Mouse (Mus musculus): ENCODE data around the gene Mfap3l. TPM values are rescaled to one million over a fixed set of nuclear protein-coding genes. Genes with fewer than 3 reads are reported as not detected.

Mfap3l gene
- polyA plus RNA-seq, 1 experiment from 2014 or later: 2.6 TPM

DNA sequence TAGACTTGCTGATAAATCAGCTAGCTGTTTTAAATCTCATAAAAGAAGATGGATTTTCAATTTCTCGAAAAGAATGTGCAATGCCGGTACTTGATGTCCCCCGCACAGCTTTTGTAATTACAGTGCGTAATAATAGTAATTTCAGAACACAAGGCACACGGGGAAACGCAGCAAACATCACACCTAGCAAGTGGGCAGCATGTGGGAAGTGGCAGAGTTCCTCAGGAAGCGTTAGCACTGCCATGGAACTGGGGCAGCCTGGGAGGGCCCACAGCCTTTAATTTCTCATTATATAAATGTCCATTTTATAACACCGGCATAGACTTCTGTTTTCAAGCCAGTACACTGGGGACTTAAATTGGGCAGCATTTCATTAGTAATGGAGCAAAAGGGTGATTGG is 27.1 kb downstream of the Mfap3l start:
- no peak overlapping the region for H3K27ac ChIP-seq (ENCODE audit: low read depth)
- no peak overlapping the region for H3K4me2 ChIP-seq (ENCODE audit: low read length)
- no peak overlapping the region for H3K9ac ChIP-seq (ENCODE audit: low read length)
- ATAC-seq (replicated peaks; ENCODE audit: low FRiP score, low TSS enrichment, low read depth): no peak
- no peaks in the 10 kb centered on the region for H3K27me3 ChIP-seq (replicated peaks; ENCODE audit: control insufficient read depth, insufficient read depth, low read length)
- H3K4me1 ChIP-seq (replicated peaks; ENCODE audit: control insufficient read depth, insufficient read depth, low read length): no peaks in the 10 kb centered on the region
- no peak overlapping the region for H3K4me3 ChIP-seq (ENCODE audit: low read depth, low read length)
- DNase-seq (ENCODE audit: low spot score): no peak
- H3K36me3 ChIP-seq (ENCODE audit: control insufficient read depth, insufficient read depth, low read length): no peaks in the 10 kb centered on the region
- H3K9me3 ChIP-seq (ENCODE audit: control insufficient read depth, low read length): no peaks in the 10 kb centered on the region
- WGBS: 92% methylated on average over 8 of the region's 8 CpGs

DNA sequence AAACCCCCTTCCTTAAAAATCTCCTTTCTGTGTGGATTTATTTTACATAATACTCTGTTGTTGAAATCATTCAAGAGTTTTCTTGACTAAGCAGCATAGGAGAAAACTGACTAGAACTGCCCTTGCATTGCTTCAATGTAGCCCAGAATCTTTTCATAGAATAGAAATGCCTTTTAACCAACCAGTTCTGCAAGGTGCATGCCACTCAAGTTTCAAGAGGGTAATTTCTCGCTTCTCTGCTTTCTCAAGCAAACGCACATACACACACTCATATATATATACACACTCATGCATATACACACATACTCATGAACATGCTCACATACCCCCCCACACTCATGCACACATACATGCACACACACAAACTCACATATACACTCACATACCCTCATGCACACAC is 28.6 kb downstream of the Mfap3l start:
- Histone ChIP-seq H3K4me3 (ENCODE audit: low read depth, low read length) (no peak overlapping the region), H3K9me3 (ENCODE audit: control insufficient read depth, low read length) (no peaks in the 10 kb centered on the region), H3K27me3 (replicated peaks; ENCODE audit: control insufficient read depth, insufficient read depth, low read length) (no peaks in the 10 kb centered on the region), H3K27ac (ENCODE audit: low read depth) (no peak overlapping the region), H3K36me3 (ENCODE audit: control insufficient read depth, insufficient read depth, low read length) (no peaks in the 10 kb centered on the region), H3K4me2 (ENCODE audit: low read length) (no peak overlapping the region), H3K9ac (ENCODE audit: low read length) (no peak overlapping the region), H3K4me1 (replicated peaks; ENCODE audit: control insufficient read depth, insufficient read depth, low read length) (no peaks in the 10 kb centered on the region)
- no peak for DNase-seq (ENCODE audit: low spot score)
- WGBS: 93% methylated on average over 2 of the region's 2 CpGs
- no peak for ATAC-seq (replicated peaks; ENCODE audit: low FRiP score, low TSS enrichment, low read depth)

DNA sequence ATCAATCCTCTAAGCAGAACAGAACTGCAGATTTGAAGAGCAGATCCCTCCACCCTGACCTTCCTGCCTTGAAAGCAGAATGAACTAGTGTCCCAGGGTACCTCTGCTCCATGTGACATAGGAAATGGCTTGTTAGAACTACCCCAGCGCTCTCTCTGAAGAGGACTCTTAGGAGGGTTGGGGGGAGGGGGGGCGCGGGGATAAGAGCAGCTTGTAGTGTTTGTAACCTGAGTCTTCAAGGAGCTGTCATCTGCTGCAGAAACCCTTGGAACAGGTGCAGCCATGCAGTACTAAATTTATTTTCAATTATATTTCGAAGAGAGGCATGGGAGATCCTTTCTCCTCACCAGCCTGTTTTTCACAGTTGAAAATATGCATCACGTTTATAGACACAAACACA is 30.9 kb downstream of the Mfap3l start:
- Histone ChIP-seq H3K9ac (ENCODE audit: low read length) (no peak overlapping the region), H3K9me3 (ENCODE audit: control insufficient read depth, low read length) (no peaks in the 10 kb centered on the region), H3K4me1 (replicated peaks; ENCODE audit: control insufficient read depth, insufficient read depth, low read length) (no peaks in the 10 kb centered on the region), H3K4me2 (ENCODE audit: low read length) (no peak overlapping the region), H3K36me3 (ENCODE audit: control insufficient read depth, insufficient read depth, low read length) (no peaks in the 10 kb centered on the region), H3K27ac (ENCODE audit: low read depth) (no peak overlapping the region), H3K4me3 (ENCODE audit: low read depth, low read length) (no peak overlapping the region), H3K27me3 (replicated peaks; ENCODE audit: control insufficient read depth, insufficient read depth, low read length) (no peaks in the 10 kb centered on the region)
- ATAC-seq (replicated peaks; ENCODE audit: low FRiP score, low TSS enrichment, low read depth): no peak
- no peak for DNase-seq (ENCODE audit: low spot score)
- WGBS: 72% methylated on average over 5 of the region's 5 CpGs

DNA sequence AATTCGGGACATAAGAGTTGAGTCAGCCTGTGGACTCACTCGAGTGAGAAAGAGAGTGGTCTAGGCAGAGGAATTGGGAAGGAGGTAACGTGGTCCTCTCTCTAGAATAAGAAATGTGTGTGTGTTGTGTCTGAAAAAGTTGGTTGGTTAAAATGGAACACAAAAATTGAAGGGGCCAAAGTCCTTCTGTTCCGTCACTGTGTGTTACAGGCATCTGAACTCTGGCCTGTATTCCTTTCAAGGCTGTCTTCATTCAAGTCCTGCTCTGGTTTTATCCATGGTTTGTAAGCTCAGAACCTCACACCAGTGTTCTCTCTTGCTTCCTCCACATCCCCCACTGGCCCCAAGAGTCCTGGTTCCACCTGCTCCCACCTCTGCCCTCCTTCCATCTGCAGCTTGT is 33.2 kb downstream of the Mfap3l start:
- Histone ChIP-seq H3K4me3 (ENCODE audit: low read depth, low read length) (no peak overlapping the region), H3K4me2 (ENCODE audit: low read length) (no peak overlapping the region), H3K27me3 (replicated peaks; ENCODE audit: control insufficient read depth, insufficient read depth, low read length) (no peaks in the 10 kb centered on the region), H3K36me3 (ENCODE audit: control insufficient read depth, insufficient read depth, low read length) (no peaks in the 10 kb centered on the region), H3K4me1 (replicated peaks; ENCODE audit: control insufficient read depth, insufficient read depth, low read length) (no peaks in the 10 kb centered on the region), H3K27ac (ENCODE audit: low read depth) (no peak overlapping the region), H3K9ac (ENCODE audit: low read length) (no peak overlapping the region), H3K9me3 (ENCODE audit: control insufficient read depth, low read length) (no peaks in the 10 kb centered on the region)
- DNase-seq (ENCODE audit: low spot score) (no peak), ATAC-seq (replicated peaks; ENCODE audit: low FRiP score, low TSS enrichment, low read depth) (no peak)
- WGBS: 82% methylated on average over 4 of the region's 4 CpGs

DNA sequence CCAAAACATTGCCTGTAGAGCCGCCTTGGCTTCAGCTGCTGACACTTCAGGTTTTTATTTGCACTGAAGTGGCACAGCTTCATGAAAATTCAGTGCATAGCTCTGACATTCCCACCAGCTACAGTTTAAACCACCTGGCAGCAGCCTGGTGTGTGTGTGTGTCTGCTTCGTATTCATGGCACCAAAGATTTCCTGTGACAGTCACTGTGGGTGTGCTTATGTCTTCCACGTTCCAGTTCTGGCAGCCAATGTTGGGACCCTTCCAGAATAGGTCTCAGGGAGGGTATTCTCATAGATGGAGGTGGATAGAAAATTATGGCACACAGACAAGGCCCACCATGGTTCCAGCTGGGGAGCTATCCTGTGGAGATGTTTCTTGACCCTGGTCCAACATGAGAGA is 34.2 kb downstream of the Mfap3l start:
- no peak overlapping the region for H3K4me3 ChIP-seq (ENCODE audit: low read depth, low read length)
- no peak overlapping the region for H3K4me2 ChIP-seq (ENCODE audit: low read length)
- H3K4me1 ChIP-seq (replicated peaks; ENCODE audit: control insufficient read depth, insufficient read depth, low read length): no peaks in the 10 kb centered on the region
- H3K36me3 ChIP-seq (ENCODE audit: control insufficient read depth, insufficient read depth, low read length): no peaks in the 10 kb centered on the region
- H3K27ac ChIP-seq (ENCODE audit: low read depth): no peak overlapping the region
- ATAC-seq (replicated peaks; ENCODE audit: low FRiP score, low TSS enrichment, low read depth) (no peak), DNase-seq (ENCODE audit: low spot score) (no peak)
- H3K9me3 ChIP-seq (ENCODE audit: control insufficient read depth, low read length): no peaks in the 10 kb centered on the region
- H3K27me3 ChIP-seq (replicated peaks; ENCODE audit: control insufficient read depth, insufficient read depth, low read length): no peaks in the 10 kb centered on the region
- WGBS: 72% methylated on average over 3 of the region's 3 CpGs
- H3K9ac ChIP-seq (ENCODE audit: low read length): no peak overlapping the region

DNA sequence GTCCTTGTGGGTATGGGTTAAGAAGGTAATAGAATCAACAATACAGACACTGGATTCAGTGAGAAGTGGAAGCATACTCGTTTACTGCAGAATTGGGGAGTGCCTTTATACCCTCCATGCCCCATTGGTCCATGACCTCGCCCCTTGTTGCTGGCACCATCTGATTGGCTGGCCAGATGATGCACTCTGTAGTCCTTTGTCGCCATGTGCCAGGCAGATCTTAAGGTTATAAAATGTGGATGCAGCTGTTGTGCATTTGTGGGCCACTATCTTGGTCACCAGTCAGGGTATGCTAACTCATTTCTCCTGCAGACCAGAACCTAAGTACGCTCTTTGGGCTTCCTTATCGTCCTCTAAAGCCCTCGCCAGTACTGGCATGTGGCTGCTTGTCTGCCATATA is 46.0 kb downstream of the Mfap3l start:
- H3K27ac ChIP-seq (ENCODE audit: low read depth): no peak overlapping the region
- H3K27me3 ChIP-seq (replicated peaks; ENCODE audit: control insufficient read depth, insufficient read depth, low read length): no peaks in the 10 kb centered on the region
- DNase-seq (ENCODE audit: low spot score) (no peak), ATAC-seq (replicated peaks; ENCODE audit: low FRiP score, low TSS enrichment, low read depth) (no peak)
- 85% methylated on average over 6 of the region's 6 CpGs for WGBS
- no peaks in the 10 kb centered on the region for H3K9me3 ChIP-seq (ENCODE audit: control insufficient read depth, low read length)
- no peak overlapping the region for H3K4me3 ChIP-seq (ENCODE audit: low read depth, low read length)
- no peak overlapping the region for H3K9ac ChIP-seq (ENCODE audit: low read length)
- H3K36me3 ChIP-seq (ENCODE audit: control insufficient read depth, insufficient read depth, low read length): no peaks in the 10 kb centered on the region
- H3K4me2 ChIP-seq (ENCODE audit: low read length): no peak overlapping the region
- no peaks in the 10 kb centered on the region for H3K4me1 ChIP-seq (replicated peaks; ENCODE audit: control insufficient read depth, insufficient read depth, low read length)

DNA sequence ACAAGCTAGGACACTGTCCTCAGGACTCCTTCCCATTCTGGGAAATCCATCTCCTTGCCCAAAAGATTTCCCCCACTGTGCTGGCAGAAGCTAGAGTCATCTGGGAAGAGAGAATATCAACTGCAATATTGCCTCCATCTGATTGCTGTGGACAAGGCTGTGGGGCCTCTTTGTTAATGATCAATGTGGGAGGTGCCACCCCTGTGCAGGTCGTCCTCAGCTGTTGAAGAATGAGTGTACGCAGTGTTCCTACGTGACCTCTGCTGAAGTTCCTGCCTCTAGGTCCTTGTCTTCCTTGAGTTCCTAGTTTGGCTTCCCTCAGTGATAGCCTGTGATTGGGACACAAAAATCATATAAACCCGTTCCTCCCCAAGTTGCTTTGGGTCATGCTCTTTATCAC is 49.2 kb downstream of the Mfap3l start:
- 75% methylated on average over 4 of the region's 4 CpGs for WGBS
- no peaks in the 10 kb centered on the region for H3K4me1 ChIP-seq (replicated peaks; ENCODE audit: control insufficient read depth, insufficient read depth, low read length)
- no peaks in the 10 kb centered on the region for H3K27me3 ChIP-seq (replicated peaks; ENCODE audit: control insufficient read depth, insufficient read depth, low read length)
- ATAC-seq (replicated peaks; ENCODE audit: low FRiP score, low TSS enrichment, low read depth): no peak
- no peak overlapping the region for H3K9ac ChIP-seq (ENCODE audit: low read length)
- DNase-seq (ENCODE audit: low spot score): no peak
- no peaks in the 10 kb centered on the region for H3K36me3 ChIP-seq (ENCODE audit: control insufficient read depth, insufficient read depth, low read length)
- H3K4me3 ChIP-seq (ENCODE audit: low read depth, low read length): no peak overlapping the region
- H3K27ac ChIP-seq (ENCODE audit: low read depth): no peak overlapping the region
- no peak overlapping the region for H3K4me2 ChIP-seq (ENCODE audit: low read length)
- H3K9me3 ChIP-seq (ENCODE audit: control insufficient read depth, low read length): no peaks in the 10 kb centered on the region

DNA sequence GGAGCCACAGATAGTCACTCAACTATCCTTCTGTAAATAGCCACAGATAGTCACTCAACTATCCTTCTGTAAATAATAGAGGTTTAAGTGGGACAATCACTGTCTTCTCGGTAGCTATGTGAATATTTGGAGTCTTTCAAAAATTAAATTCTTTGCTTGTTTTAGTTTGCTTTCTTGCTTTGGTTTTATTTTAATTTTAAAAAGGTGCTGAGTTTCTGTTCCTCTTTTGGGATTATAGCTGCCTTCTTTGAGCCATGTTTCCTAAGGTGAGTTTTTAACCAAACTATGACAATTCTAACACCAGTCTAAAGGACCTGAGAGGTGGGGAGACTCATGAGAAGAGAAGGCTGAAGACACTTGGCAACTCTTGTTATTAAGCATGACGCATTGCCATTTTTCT is 49.7 kb downstream of the Mfap3l start:
- 91% methylated on average over 2 of the region's 2 CpGs for WGBS
- no peak for ATAC-seq (replicated peaks; ENCODE audit: low FRiP score, low TSS enrichment, low read depth)
- H3K27me3 ChIP-seq (replicated peaks; ENCODE audit: control insufficient read depth, insufficient read depth, low read length): no peaks in the 10 kb centered on the region
- no peak overlapping the region for H3K4me2 ChIP-seq (ENCODE audit: low read length)
- no peak overlapping the region for H3K27ac ChIP-seq (ENCODE audit: low read depth)
- H3K4me3 ChIP-seq (ENCODE audit: low read depth, low read length): no peak overlapping the region
- H3K9ac ChIP-seq (ENCODE audit: low read length): no peak overlapping the region
- DNase-seq (ENCODE audit: low spot score): no peak
- H3K4me1 ChIP-seq (replicated peaks; ENCODE audit: control insufficient read depth, insufficient read depth, low read length): no peaks in the 10 kb centered on the region
- H3K9me3 ChIP-seq (ENCODE audit: control insufficient read depth, low read length): no peaks in the 10 kb centered on the region
- H3K36me3 ChIP-seq (ENCODE audit: control insufficient read depth, insufficient read depth, low read length): no peaks in the 10 kb centered on the region

DNA sequence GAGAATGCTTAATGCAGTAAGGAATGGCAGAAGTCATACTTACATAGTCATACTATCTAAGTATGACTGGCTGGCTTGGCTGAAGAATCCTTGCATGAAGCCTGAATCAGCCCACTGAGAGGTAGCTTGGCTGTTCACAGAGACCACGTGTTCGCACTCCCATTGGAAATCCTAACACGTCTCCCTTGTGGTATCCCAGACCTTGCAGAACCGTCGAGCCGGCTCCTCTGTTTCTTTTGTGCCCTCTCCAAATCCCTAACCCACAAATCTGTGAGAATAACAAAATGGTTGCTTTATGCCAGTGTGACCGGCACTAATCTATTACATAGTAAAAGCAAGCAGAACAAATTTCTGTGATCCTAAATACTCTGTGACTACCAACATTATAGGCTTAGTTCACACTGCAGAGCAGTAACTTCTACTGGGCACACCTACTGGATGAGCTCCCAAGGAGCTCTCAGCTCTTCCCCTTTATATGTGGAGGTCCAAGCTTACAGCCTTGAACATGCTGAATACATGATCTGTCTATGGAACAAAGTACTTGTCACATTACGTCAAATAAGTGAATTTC is 79.0 kb downstream of the Mfap3l start:
- no peaks in the 10 kb centered on the region for H3K9me3 ChIP-seq (ENCODE audit: control insufficient read depth, low read length)
- H3K4me1 ChIP-seq (replicated peaks; ENCODE audit: control insufficient read depth, insufficient read depth, low read length): no peaks in the 10 kb centered on the region
- DNase-seq (ENCODE audit: low spot score) (no peak), ATAC-seq (replicated peaks; ENCODE audit: low FRiP score, low TSS enrichment, low read depth) (no peak)
- H3K27ac ChIP-seq (ENCODE audit: low read depth): no peak overlapping the region
- no peaks in the 10 kb centered on the region for H3K36me3 ChIP-seq (ENCODE audit: control insufficient read depth, insufficient read depth, low read length)
- no peak overlapping the region for H3K4me2 ChIP-seq (ENCODE audit: low read length)
- H3K27me3 ChIP-seq (replicated peaks; ENCODE audit: control insufficient read depth, insufficient read depth, low read length): no peaks in the 10 kb centered on the region
- no peak overlapping the region for H3K4me3 ChIP-seq (ENCODE audit: low read depth, low read length)
- no peak overlapping the region for H3K9ac ChIP-seq (ENCODE audit: low read length)
- whole genome bisulfite sequencing: 90% methylated on average over 8 of the region's 8 CpGs
